Mouse (Mus musculus): Measurements from ENCODE around the gene Dusp1. TPM values are rescaled to one million over a fixed set of nuclear protein-coding genes. Genes with fewer than 3 reads are reported as not detected.

The Dusp1 gene
- total and polyA plus RNA-seq, 3 experiments = 3.5 to 9.9 (median 5.6) TPM

GRCm38 (mm10) chr17:26484626-26485421 lies 77.1 kb downstream of the Dusp1 start:
- peaks cover 4% of the 10 kb centered on the region for H3K27me3 ChIP-seq (replicated peaks)
- H3K4me2 ChIP-seq (ENCODE audit: insufficient read depth, low read depth, poor library complexity, severe bottlenecking) = no peak overlapping the region
- in situ Hi-C loops (cut with MboI; ENCODE audit: low pct_ligation_motif_present, low pct_unique_long_range_greater_than_20kb, low sequenced_read_pairs) = no loop called here
- no peak overlapping the region for H3K4me3 ChIP-seq (replicated peaks in 1 of 3; ENCODE audit: low read depth in 2 of 3, low read length in 2 of 3, poor library complexity in 1 of 3)
- peaks cover 3 to 4% of the 10 kb centered on the region in 2 experiments; a peak in 2 of 4 replicates for H3K4me1 ChIP-seq (ENCODE audit: control insufficient read depth in 1 of 2, insufficient read depth in 2 of 2)
- no peak for DNase-seq (ENCODE audit: extremely low read depth)
- no peaks in the 10 kb centered on the region for H3K36me3 ChIP-seq (replicated peaks in 1 of 2; ENCODE audit: control insufficient read depth in 1 of 2, insufficient read depth in 1 of 2, low read length in 1 of 2)
- dilution Hi-C loops (cut with MboI; ENCODE audit: extremely low pct_ligation_motif_present, extremely low pct_unique_long_range_greater_than_20kb, low sequenced_read_pairs) = no loop called here
- H3K9ac ChIP-seq (ENCODE audit: insufficient read depth, low read depth) = no peak overlapping the region
- H3K79me2 ChIP-seq (replicated peaks; ENCODE audit: control insufficient read depth, extremely low read depth, insufficient read depth, poor library complexity, severe bottlenecking) = no peaks in the 10 kb centered on the region
- no peak overlapping the region for H3K27ac ChIP-seq (ENCODE audit: insufficient read depth, low read depth)
- no peaks in the 10 kb centered on the region for H3K9me3 ChIP-seq (replicated peaks; ENCODE audit: low read length)
- no peak for TF ChIP-seq ETS1 (conservative IDR thresholded peaks at IDR 0.05; ENCODE audit: low read depth, low read length)
- TF ChIP-seq BHLHE40 (IDR thresholded peaks at IDR 0.05; ENCODE audit: low read depth, low read length) = no peak
- no peak for TF ChIP-seq NRF1 (IDR thresholded peaks at IDR 0.05; ENCODE audit: low read depth, low read length)
- no peak for TF ChIP-seq ZMIZ1 (IDR thresholded peaks at IDR 0.05; ENCODE audit: low read depth, low read length)
- TF ChIP-seq MEF2A (IDR thresholded peaks at IDR 0.05; ENCODE audit: borderline replicate concordance, low read depth, low read length) = no peak
- TF ChIP-seq SIN3A (IDR thresholded peaks at IDR 0.05; ENCODE audit: low read length) = no peak
- no peak for TF ChIP-seq POLR2A (IDR thresholded peaks at IDR 0.05; ENCODE audit: low read depth, low read length)
- TF ChIP-seq E2F4 (IDR thresholded peaks at IDR 0.05; ENCODE audit: insufficient replicate concordance, low read depth, low read length) = no peak
- TF ChIP-seq ZNF384 (IDR thresholded peaks at IDR 0.05; ENCODE audit: low read depth, low read length) = no peak
- no peak for TF ChIP-seq MAFK (IDR thresholded peaks at IDR 0.05; ENCODE audit: insufficient replicate concordance, low read length)
- no peak for TF ChIP-seq MAZ (IDR thresholded peaks at IDR 0.05; ENCODE audit: low read depth, low read length)
- TF ChIP-seq POLR2AphosphoS2 (IDR thresholded peaks at IDR 0.05; ENCODE audit: low read depth, low read length) = no peak
- no peak for TF ChIP-seq UBTF (IDR thresholded peaks at IDR 0.05; ENCODE audit: low read depth, low read length)
- TF ChIP-seq IRF4 (IDR thresholded peaks at IDR 0.05; ENCODE audit: low read depth, low read length) = no peak
- TF ChIP-seq MYC (IDR thresholded peaks at IDR 0.05; ENCODE audit: low read depth, low read length) = no peak
- no peak for TF ChIP-seq CHD2 (IDR thresholded peaks at IDR 0.05; ENCODE audit: low read length)
- no peak for TF ChIP-seq EP300 (IDR thresholded peaks at IDR 0.05; ENCODE audit: low read length)
- TF ChIP-seq USF1 (IDR thresholded peaks at IDR 0.05; ENCODE audit: low read depth, low read length) = no peak
- TF ChIP-seq JUN (IDR thresholded peaks at IDR 0.05; ENCODE audit: insufficient read depth, low read depth, low read length) = no peak

DNA sequence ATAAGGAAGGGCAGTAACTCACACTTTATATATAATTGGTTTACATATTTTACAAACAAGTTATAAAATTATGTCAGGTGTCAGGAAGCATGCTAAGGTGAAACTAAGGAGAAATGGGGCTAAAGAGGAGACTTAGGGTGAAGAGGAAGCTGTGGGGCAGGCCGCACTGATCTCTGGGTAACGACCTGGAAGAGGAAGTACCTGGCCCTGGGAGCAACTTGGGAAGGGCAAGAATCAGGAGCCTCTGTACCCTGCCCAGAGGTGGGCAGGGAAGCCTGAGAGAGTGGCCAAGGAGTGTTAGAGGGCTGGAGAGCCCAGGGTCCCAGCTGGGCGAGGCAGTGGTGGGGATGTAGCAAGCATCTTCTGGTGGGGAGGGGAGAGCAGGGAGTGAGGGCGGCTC lies 81.0 kb downstream of the Dusp1 start:
- Histone ChIP-seq H3K27ac (ENCODE audit: insufficient read depth, low read depth) (no peak overlapping the region), H3K27me3 (replicated peaks) (no peaks in the 10 kb centered on the region), H3K79me2 (replicated peaks; ENCODE audit: control insufficient read depth, extremely low read depth, insufficient read depth, poor library complexity, severe bottlenecking) (no peaks in the 10 kb centered on the region), H3K4me2 (ENCODE audit: insufficient read depth, low read depth, poor library complexity, severe bottlenecking) (no peak overlapping the region), H3K9me3 (replicated peaks; ENCODE audit: low read length) (no peaks in the 10 kb centered on the region), H3K36me3 (replicated peaks in 1 of 2; ENCODE audit: control insufficient read depth in 1 of 2, insufficient read depth in 1 of 2, low read length in 1 of 2) (no peaks in the 10 kb centered on the region), H3K9ac (ENCODE audit: insufficient read depth, low read depth) (no peak overlapping the region), H3K4me3 (replicated peaks in 1 of 3; ENCODE audit: low read depth in 2 of 3, low read length in 2 of 3, poor library complexity in 1 of 3) (no peak overlapping the region), H3K4me1 (ENCODE audit: control insufficient read depth in 1 of 2, insufficient read depth in 2 of 2) (peaks cover 4 to 5% of the 10 kb centered on the region in 2 experiments; a peak in 3 of 4 replicates)
- in situ Hi-C loops (cut with MboI; ENCODE audit: low pct_ligation_motif_present, low pct_unique_long_range_greater_than_20kb, low sequenced_read_pairs) (no loop called here), dilution Hi-C loops (cut with MboI; ENCODE audit: extremely low pct_ligation_motif_present, extremely low pct_unique_long_range_greater_than_20kb, low sequenced_read_pairs) (no loop called here)
- no peak for DNase-seq (ENCODE audit: extremely low read depth)
- TF ChIP-seq ZMIZ1 (IDR thresholded peaks at IDR 0.05; ENCODE audit: low read depth, low read length) = no peak
- no peak for TF ChIP-seq NELFE (IDR thresholded peaks at IDR 0.05; ENCODE audit: low read depth, low read length)
- TF ChIP-seq ZNF384 (IDR thresholded peaks at IDR 0.05; ENCODE audit: low read depth, low read length) = no peak
- TF ChIP-seq USF2 (conservative IDR thresholded peaks at IDR 0.05; ENCODE audit: low read depth, low read length) = no peak
- no peak for TF ChIP-seq NRF1 (IDR thresholded peaks at IDR 0.05; ENCODE audit: low read depth, low read length)
- TF ChIP-seq MAX (IDR thresholded peaks at IDR 0.05; ENCODE audit: low read length) = no peak
- no peak for TF ChIP-seq PAX5 (IDR thresholded peaks at IDR 0.05; ENCODE audit: low read length)
- no peak for TF ChIP-seq MAZ (IDR thresholded peaks at IDR 0.05; ENCODE audit: low read depth, low read length)
- no peak for TF ChIP-seq E2F4 (IDR thresholded peaks at IDR 0.05; ENCODE audit: insufficient replicate concordance, low read depth, low read length)
- TF ChIP-seq HCFC1 (IDR thresholded peaks at IDR 0.05; ENCODE audit: low read depth, low read length) = no peak
- TF ChIP-seq POLR2A (IDR thresholded peaks at IDR 0.05; ENCODE audit: low read depth, low read length) = no peak
- TF ChIP-seq USF1 (IDR thresholded peaks at IDR 0.05; ENCODE audit: low read depth, low read length) = no peak
- TF ChIP-seq IRF4 (IDR thresholded peaks at IDR 0.05; ENCODE audit: low read depth, low read length) = no peak
- no peak for TF ChIP-seq CHD2 (IDR thresholded peaks at IDR 0.05; ENCODE audit: low read length)
- no peak for TF ChIP-seq ETS1 (conservative IDR thresholded peaks at IDR 0.05; ENCODE audit: low read depth, low read length)
- TF ChIP-seq ZC3H11A (IDR thresholded peaks at IDR 0.05; ENCODE audit: low read depth, low read length) = no peak
- TF ChIP-seq TCF12 (IDR thresholded peaks at IDR 0.05; ENCODE audit: low read depth, low read length) = no peak
